Mouse (Mus musculus): ENCODE measurements around the gene Tnfrsf23. TPM values are rescaled to one million over a fixed set of nuclear protein-coding genes. Genes with fewer than 3 reads are reported as not detected.
"Not testable (repeated sequence)": the region's sequence is repeated elsewhere in the genome, so short reads cannot be mapped to it uniquely, and the experiment has no call there.

The Tnfrsf23 gene
- polyA plus RNA-seq, 1 experiment from 2014 or later: 0.66 TPM

- not testable (repeated sequence) for H3K4me1 ChIP-seq; H3K9me3 ChIP-seq; H3K27ac ChIP-seq (replicated peaks); H3K9ac ChIP-seq (replicated peaks); H3K4me3 ChIP-seq; ATAC-seq (replicated peaks); H3K27me3 ChIP-seq; H3K4me2 ChIP-seq (replicated peaks); H3K36me3 ChIP-seq
- 63% methylated on average over 2 of the region's 2 CpGs for WGBS
These were observed 4.8 kb downstream of the Tnfrsf23 start for GRCm38 (mm10) chr7:143680836-143681235.

GRCm38 (mm10) chr7:143679650-143680049, 6.0 kb downstream of the Tnfrsf23 start:
- H3K4me2 ChIP-seq (replicated peaks); H3K27ac ChIP-seq (replicated peaks); H3K9me3 ChIP-seq; ATAC-seq (replicated peaks); H3K9ac ChIP-seq (replicated peaks); H3K36me3 ChIP-seq; H3K4me3 ChIP-seq; H3K27me3 ChIP-seq; H3K4me1 ChIP-seq: not testable (repeated sequence)
- 81% methylated on average over 2 of the region's 2 CpGs for WGBS

- Histone ChIP-seq H3K27me3 (no peaks in the 10 kb centered on the region), H3K27ac (replicated peaks) (no peak overlapping the region), H3K9me3 (no peaks in the 10 kb centered on the region), H3K4me2 (replicated peaks) (no peak overlapping the region), H3K4me1 (no peaks in the 10 kb centered on the region), H3K36me3 (no peaks in the 10 kb centered on the region), H3K9ac (replicated peaks) (no peak overlapping the region), H3K4me3 (no peak overlapping the region)
- ATAC-seq (replicated peaks): no peak
These were observed 19.0 kb downstream of the Tnfrsf23 start for GRCm38 (mm10) chr7:143666427-143667311.

GRCm38 (mm10) chr7:143663470-143663869, 22.2 kb downstream of the Tnfrsf23 start:
- Histone ChIP-seq H3K9me3 (no peaks in the 10 kb centered on the region), H3K4me3 (no peak overlapping the region), H3K27ac (replicated peaks) (no peak overlapping the region), H3K27me3 (no peaks in the 10 kb centered on the region), H3K9ac (replicated peaks) (no peak overlapping the region), H3K36me3 (no peaks in the 10 kb centered on the region), H3K4me1 (no peaks in the 10 kb centered on the region), H3K4me2 (replicated peaks) (no peak overlapping the region)
- 81% methylated on average over 2 of the region's 2 CpGs for WGBS
- ATAC-seq (replicated peaks): no peak

- Histone ChIP-seq H3K36me3 (no peaks in the 10 kb centered on the region), H3K9ac (replicated peaks) (no peak overlapping the region), H3K9me3 (no peaks in the 10 kb centered on the region), H3K4me1 (no peaks in the 10 kb centered on the region), H3K27ac (replicated peaks) (no peak overlapping the region), H3K4me3 (no peak overlapping the region), H3K4me2 (replicated peaks) (no peak overlapping the region), H3K27me3 (no peaks in the 10 kb centered on the region)
- no peak for ATAC-seq (replicated peaks)
These were observed 24.9 kb downstream of the Tnfrsf23 start for GRCm38 (mm10) chr7:143660797-143661196.

- not testable (repeated sequence) for H3K27me3 ChIP-seq; H3K9ac ChIP-seq (replicated peaks); H3K27ac ChIP-seq (replicated peaks); H3K4me1 ChIP-seq; H3K36me3 ChIP-seq; H3K9me3 ChIP-seq
- WGBS: 51% methylated on average over 10 of the region's 10 CpGs
- Histone ChIP-seq H3K4me3 (peak overlapping the region; percentile 80), H3K4me2 (replicated peaks) (peak overlapping the region; percentile 82)
- ATAC-seq (replicated peaks): peak; percentile 36
These were observed 35.8 kb downstream of the Tnfrsf23 start for GRCm38 (mm10) chr7:143649769-143650346.

GRCm38 (mm10) chr7:143649034-143649768, 36.5 kb downstream of the Tnfrsf23 start, which contains the start of gene Tnfrsf22:
Gene Tnfrsf22, minus strand, starts transcription at chr7:143649661.
- H3K4me3 ChIP-seq: peak within 1 kb of the TSS; percentile 80
- no peaks in the 10 kb centered on the region for H3K36me3 ChIP-seq
- H3K9ac ChIP-seq (replicated peaks): peak within 1 kb of the TSS; percentile 63
- no peaks in the 10 kb centered on the region for H3K4me1 ChIP-seq
- H3K4me2 ChIP-seq (replicated peaks): peak within 1 kb of the TSS; percentile 82
- WGBS: 2% methylated on average over 39 of the region's 39 CpGs
- H3K27me3 ChIP-seq: no peaks in the 10 kb centered on the region
- no peaks in the 10 kb centered on the region for H3K9me3 ChIP-seq
- no peak within 1 kb of the TSS for H3K27ac ChIP-seq (replicated peaks)
- ATAC-seq (replicated peaks): peak; percentile 100

- H3K4me2 ChIP-seq (replicated peaks); H3K27me3 ChIP-seq; H3K4me1 ChIP-seq; ATAC-seq (replicated peaks); H3K4me3 ChIP-seq; H3K9me3 ChIP-seq; H3K36me3 ChIP-seq; H3K9ac ChIP-seq (replicated peaks); H3K27ac ChIP-seq (replicated peaks): not testable (repeated sequence)
- WGBS: 96% methylated on average over 2 of the region's 2 CpGs
These were observed 41.7 kb downstream of the Tnfrsf23 start for GRCm38 (mm10) chr7:143643949-143644348.

GRCm38 (mm10) chr7:143636674-143637073, 49.0 kb downstream of the Tnfrsf23 start:
- no peaks in the 10 kb centered on the region for H3K36me3 ChIP-seq
- H3K9ac ChIP-seq (replicated peaks): no peak overlapping the region
- no peak overlapping the region for H3K4me2 ChIP-seq (replicated peaks)
- ATAC-seq (replicated peaks): no peak
- H3K4me1 ChIP-seq: no peaks in the 10 kb centered on the region
- H3K9me3 ChIP-seq: no peaks in the 10 kb centered on the region
- no peak overlapping the region for H3K27ac ChIP-seq (replicated peaks)
- WGBS: 94% methylated on average over 1 of the region's 1 CpGs
- H3K4me3 ChIP-seq: no peak overlapping the region
- H3K27me3 ChIP-seq: no peaks in the 10 kb centered on the region

- Histone ChIP-seq H3K9ac (replicated peaks) (no peak overlapping the region), H3K4me1 (no peaks in the 10 kb centered on the region), H3K27ac (replicated peaks) (no peak overlapping the region), H3K36me3 (no peaks in the 10 kb centered on the region), H3K4me3 (no peak overlapping the region), H3K27me3 (no peaks in the 10 kb centered on the region), H3K9me3 (no peaks in the 10 kb centered on the region), H3K4me2 (replicated peaks) (no peak overlapping the region)
- no peak for ATAC-seq (replicated peaks)
- WGBS: 73% methylated on average over 2 of the region's 2 CpGs
These were observed 54.2 kb downstream of the Tnfrsf23 start for GRCm38 (mm10) chr7:143631503-143631902.

- no peaks in the 10 kb centered on the region for H3K4me1 ChIP-seq
- no peak overlapping the region for H3K9ac ChIP-seq (replicated peaks)
- no peak for ATAC-seq (replicated peaks)
- WGBS: 72% methylated on average over 1 of the region's 1 CpGs
- H3K4me2 ChIP-seq (replicated peaks): no peak overlapping the region
- H3K9me3 ChIP-seq: no peaks in the 10 kb centered on the region
- H3K36me3 ChIP-seq: no peaks in the 10 kb centered on the region
- H3K4me3 ChIP-seq: no peak overlapping the region
- H3K27ac ChIP-seq (replicated peaks): no peak overlapping the region
- H3K27me3 ChIP-seq: no peaks in the 10 kb centered on the region
These were observed 56.2 kb downstream of the Tnfrsf23 start for GRCm38 (mm10) chr7:143629501-143629900.

GRCm38 (mm10) chr7:143628540-143628939, 57.1 kb downstream of the Tnfrsf23 start, which contains the start of gene Tnfrsf26:
Gene Tnfrsf26, minus strand, starts transcription at chr7:143628722.
- no peak within 1 kb of the TSS for H3K9ac ChIP-seq (replicated peaks)
- H3K4me3 ChIP-seq: no peak within 1 kb of the TSS
- no peaks in the 10 kb centered on the region for H3K9me3 ChIP-seq
- WGBS: 91% methylated on average over 1 of the region's 1 CpGs
- ATAC-seq (replicated peaks): no peak
- no peak within 1 kb of the TSS for H3K27ac ChIP-seq (replicated peaks)
- H3K4me1 ChIP-seq: no peaks in the 10 kb centered on the region
- H3K36me3 ChIP-seq: no peaks in the 10 kb centered on the region
- H3K27me3 ChIP-seq: no peaks in the 10 kb centered on the region
- no peak within 1 kb of the TSS for H3K4me2 ChIP-seq (replicated peaks)
